Mouse (Mus musculus): ENCODE results near the gene Gm4513. TPM values are rescaled to one million over a fixed set of nuclear protein-coding genes. Genes with fewer than 3 reads are reported as not detected.
"Not testable (repeated sequence)": the region's sequence is repeated elsewhere in the genome, so short reads cannot be mapped to it uniquely, and the experiment has no call there.

Gene Gm4513
- not detected in 2 replicates for polyA plus RNA-seq (2016; fragmentation: Nextera tagmentation; extraction: Ambion mirVana)

DNA sequence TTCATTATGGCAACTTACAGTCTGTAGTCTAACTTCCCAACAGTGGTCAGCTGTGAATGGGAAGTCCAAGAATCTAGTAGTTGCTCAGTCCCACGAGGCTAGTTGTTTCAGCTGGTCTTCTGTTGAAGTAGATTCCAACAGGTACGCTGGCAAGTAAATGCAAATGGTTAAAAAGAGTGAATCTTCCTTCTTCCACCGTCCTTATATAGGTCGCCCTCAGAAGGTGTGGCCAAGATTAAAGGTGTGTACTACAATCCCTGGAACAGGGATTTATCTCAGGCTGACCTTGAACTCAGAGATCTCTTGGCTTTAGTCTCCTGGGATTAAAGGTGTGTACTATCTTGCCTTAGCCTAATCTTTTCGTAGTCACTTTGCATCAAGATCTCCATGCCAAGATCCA is at the start of gene Gm4513:
Gm4513 (minus strand) TSS at position 101 of the 400 bp plus-strand sequence.
- WGBS = 79% methylated on average over 3 of the region's 5 CpGs
- not testable (repeated sequence) for DNase-seq (ENCODE audit: extremely low spot score, low spot score); H3K36me3 ChIP-seq (replicated peaks); H3K4me1 ChIP-seq; H3K27ac ChIP-seq; H3K27me3 ChIP-seq (ENCODE audit: poor library complexity, severe bottlenecking); H3K9me3 ChIP-seq; H3K4me3 ChIP-seq

DNA sequence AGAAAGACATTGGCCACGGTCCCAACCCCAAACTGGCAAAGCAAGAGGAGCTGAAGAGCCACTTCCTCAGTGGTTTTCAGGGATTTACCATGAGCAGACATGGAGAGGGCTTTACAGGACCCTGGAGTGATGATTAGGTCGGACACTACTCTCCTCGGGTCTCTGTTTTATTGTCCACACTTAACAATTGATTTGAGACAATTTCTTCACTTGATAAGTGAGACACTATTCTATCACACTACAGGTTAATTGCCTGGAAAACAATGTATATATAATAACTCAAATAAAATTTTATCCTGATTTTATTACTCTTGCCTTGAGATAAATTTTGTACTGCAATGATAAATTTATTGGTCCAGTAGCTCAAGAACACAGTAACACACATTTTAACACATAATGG is 22.7 kb downstream of the Gm4513 start, which contains the start of gene Gm4141:
Gm4141 (minus strand) TSS at position 101 of the 400 bp plus-strand sequence.
- not testable (repeated sequence) for H3K4me1 ChIP-seq; DNase-seq (ENCODE audit: extremely low spot score, low spot score)
- no CpG with 5 or more reads among the region's 3 CpGs for WGBS

DNA sequence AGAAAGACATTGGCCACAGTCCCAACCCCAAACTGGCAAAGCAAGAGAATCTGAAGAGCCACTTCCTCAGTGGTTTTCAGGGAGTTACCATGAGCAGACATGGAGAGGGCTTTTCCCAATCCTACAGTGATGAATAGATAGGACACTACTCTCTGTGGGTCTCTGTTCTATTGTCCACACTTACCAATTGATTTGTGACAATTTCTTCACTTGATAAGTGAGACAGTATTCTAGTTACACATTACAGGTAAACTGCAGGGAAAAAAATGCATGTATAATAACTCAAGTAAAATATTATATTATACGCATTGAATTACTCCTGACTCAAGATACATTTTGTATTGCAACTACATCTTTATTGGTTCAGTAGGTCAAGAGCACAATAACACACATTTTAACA is 53.2 kb downstream of the Gm4513 start, which contains the start of gene Gm5726:
Gm5726 (minus strand) TSS at position 101 of the 400 bp plus-strand sequence.
- not testable (repeated sequence) for H3K9me3 ChIP-seq; DNase-seq (ENCODE audit: extremely low spot score, low spot score); H3K27me3 ChIP-seq (ENCODE audit: poor library complexity, severe bottlenecking); H3K27ac ChIP-seq; H3K4me3 ChIP-seq; H3K4me1 ChIP-seq; H3K36me3 ChIP-seq (replicated peaks)
- WGBS = no CpG with 5 or more reads among the region's 1 CpGs

More for the DNA sequence above, 22.7 kb downstream of the Gm4513 start, which contains the start of gene Gm4141:
- not testable (repeated sequence) for H3K4me3 ChIP-seq; H3K9me3 ChIP-seq; H3K27ac ChIP-seq; H3K27me3 ChIP-seq (ENCODE audit: poor library complexity, severe bottlenecking); H3K36me3 ChIP-seq (replicated peaks)

Other genes with a start within 250 kb of the Gm4513 start
- not detected in 2 replicates for gene Gm5728, start 223.6 kb downstream of the Gm4513 start, polyA plus RNA-seq (2016; fragmentation: Nextera tagmentation; extraction: Ambion mirVana)
- gene Vmn1r100, start 181.1 kb downstream of the Gm4513 start, polyA plus RNA-seq (2016; fragmentation: Nextera tagmentation; extraction: Ambion mirVana) = not detected in 2 replicates
- gene Vmn1r101, start 156.4 kb downstream of the Gm4513 start, polyA plus RNA-seq (2016; fragmentation: Nextera tagmentation; extraction: Ambion mirVana) = not detected in 2 replicates
- not detected in 2 replicates for gene Gm10670, start 124.1 kb downstream of the Gm4513 start, polyA plus RNA-seq (2016; fragmentation: Nextera tagmentation; extraction: Ambion mirVana)
- gene Vmn1r103, start 88.5 kb downstream of the Gm4513 start, polyA plus RNA-seq (2016; fragmentation: Nextera tagmentation; extraction: Ambion mirVana) = not detected in 2 replicates
- not detected in 2 replicates for gene Vmn1r104, start 65.2 kb downstream of the Gm4513 start, polyA plus RNA-seq (2016; fragmentation: Nextera tagmentation; extraction: Ambion mirVana)
- gene Gm5726, start 53.3 kb downstream of the Gm4513 start, polyA plus RNA-seq (2016; fragmentation: Nextera tagmentation; extraction: Ambion mirVana) = not detected in 2 replicates
- gene Gm4141, start 22.8 kb downstream of the Gm4513 start, polyA plus RNA-seq (2016; fragmentation: Nextera tagmentation; extraction: Ambion mirVana) = not detected in 2 replicates
- not detected in 2 replicates for gene Vmn1r107, start 69.9 kb upstream of the Gm4513 start, polyA plus RNA-seq (2016; fragmentation: Nextera tagmentation; extraction: Ambion mirVana)
- gene Vmn1r111, start 104.2 kb upstream of the Gm4513 start, polyA plus RNA-seq (2016; fragmentation: Nextera tagmentation; extraction: Ambion mirVana) = not detected in 2 replicates
- not detected in 2 replicates for gene Gm10668, start 131.6 kb upstream of the Gm4513 start, polyA plus RNA-seq (2016; fragmentation: Nextera tagmentation; extraction: Ambion mirVana)
- gene Vmn1r112, start 172.2 kb upstream of the Gm4513 start, polyA plus RNA-seq (2016; fragmentation: Nextera tagmentation; extraction: Ambion mirVana) = not detected in 2 replicates
- gene Vmn1r113, start 188.3 kb upstream of the Gm4513 start, polyA plus RNA-seq (2016; fragmentation: Nextera tagmentation; extraction: Ambion mirVana) = not detected in 2 replicates
- gene Vmn1r114, start 213.2 kb upstream of the Gm4513 start, polyA plus RNA-seq (2016; fragmentation: Nextera tagmentation; extraction: Ambion mirVana) = not detected in 2 replicates
- not detected in 2 replicates for gene Vmn1r115, start 246.0 kb upstream of the Gm4513 start, polyA plus RNA-seq (2016; fragmentation: Nextera tagmentation; extraction: Ambion mirVana)

Data from forebrain, embryonic 10.5 days (tissue).